ENCODE assay signal across 8 mouse cellular contexts in genomic region chr13:98263458-98263987, GRCm38 (mm10). TPM values are rescaled to one million over a fixed set of nuclear protein-coding genes. Genes with fewer than 3 reads are reported as not detected.
DNase-seq lines count a peak whose midpoint lies in the region; ATAC-seq and TF ChIP-seq lines count a peak whose summit lies in the region.

No protein-coding gene starts in this region.

- TF ChIP-seq POLR2A in liver, adult 2 months (IDR thresholded peaks at IDR 0.05; ENCODE audit: extremely low read depth, insufficient read depth, low read length) = no peak
- no peak for TF ChIP-seq POLR2A in cortical plate, adult 2 months (IDR thresholded peaks at IDR 0.05; ENCODE audit: extremely low read depth, insufficient read depth, low read length)
- no peak for TF ChIP-seq POLR2A in myocyte (IDR thresholded peaks at IDR 0.05; ENCODE audit: insufficient read length, low read depth)

- H3K4me3 ChIP-seq in liver, adult 2 months (ENCODE audit: insufficient read depth, low read depth, low read length) = peak overlapping the region; percentile 97
- peak overlapping the region; percentile 80 for H3K4me3 ChIP-seq in cortical plate, adult 2 months (ENCODE audit: insufficient read depth, low read length)
- peak overlapping the region; percentile 89 for H3K4me3 ChIP-seq in intestine, embryonic 14.5 days (ENCODE audit: low read depth, low read length)
- H3K4me3 ChIP-seq in myocyte = peak overlapping the region; percentile 72

- H3K27me3 ChIP-seq in liver, adult 2 months (ENCODE audit: control insufficient read depth, insufficient read depth, low read length) = no peaks in the 10 kb centered on the region
- H3K27me3 ChIP-seq in intestine, embryonic 14.5 days (replicated peaks; ENCODE audit: control insufficient read depth, insufficient read depth, low read length) = no peaks in the 10 kb centered on the region
- no peaks in the 10 kb centered on the region for H3K27me3 ChIP-seq in myocyte (ENCODE audit: control insufficient read depth, insufficient read depth, insufficient read length)

- H3K4me2 ChIP-seq in intestine, embryonic 14.5 days (ENCODE audit: low read length) = peak overlapping the region; percentile 82
- peak overlapping the region; percentile 91 for H3K4me2 ChIP-seq in myocyte (ENCODE audit: low read depth)

- ATAC-seq in intestine, embryonic 14.5 days (replicated peaks; ENCODE audit: low FRiP score, low TSS enrichment, low read depth) = no peak

- H3K27ac ChIP-seq in liver, adult 2 months (replicated peaks; ENCODE audit: insufficient read depth, low read depth, low read length) = peak overlapping the region; percentile 82
- peak overlapping the region; percentile 88 for H3K27ac ChIP-seq in cortical plate, adult 2 months (ENCODE audit: insufficient read depth, low read length)
- H3K27ac ChIP-seq in intestine, embryonic 14.5 days (ENCODE audit: low read depth) = peak overlapping the region; percentile 91

- H3K79me2 ChIP-seq in liver, adult 2 months (ENCODE audit: control insufficient read depth, insufficient read depth, low read length) = peaks cover 6% of the 10 kb centered on the region
- peaks cover 23% of the 10 kb centered on the region for H3K79me2 ChIP-seq in myocyte (ENCODE audit: control insufficient read depth, insufficient read depth)

- H3K4me1 ChIP-seq in liver, adult 2 months (ENCODE audit: control insufficient read depth, insufficient read depth, low read length) = peaks cover 13% of the 10 kb centered on the region
- H3K4me1 ChIP-seq in cortical plate, adult 2 months (ENCODE audit: control insufficient read depth, insufficient read depth, low read length) = peaks cover 4% of the 10 kb centered on the region; the same call in 1 of the 2 replicates
- H3K4me1 ChIP-seq in intestine, embryonic 14.5 days (replicated peaks; ENCODE audit: control insufficient read depth, insufficient read depth, low read length) = peaks cover 17% of the 10 kb centered on the region

- no peak for DNase-seq in liver, adult 2 months (ENCODE audit: extremely low read depth, low read depth, low spot score)
- DNase-seq in liver = no peak
- DNase-seq in intestine, embryonic 14.5 days (ENCODE audit: low spot score) = no peak
- DNase-seq in right cerebral cortex, postnatal 4 days = no peak
- DNase-seq in urinary bladder, adult 18-20 months (ENCODE audit: low spot score in 2 of 2) = no peak
- no peak for DNase-seq in right cerebral cortex, postnatal 36 days (ENCODE audit: low spot score in 2 of 2)

- no peaks in the 10 kb centered on the region for H3K9me3 ChIP-seq in intestine, embryonic 14.5 days (ENCODE audit: control insufficient read depth, low read length)

- H3K36me3 ChIP-seq in liver, adult 2 months (ENCODE audit: control insufficient read depth, insufficient read depth, low read length) = peaks cover 26% of the 10 kb centered on the region
- H3K36me3 ChIP-seq in intestine, embryonic 14.5 days (ENCODE audit: control insufficient read depth, insufficient read depth, low read length) = peaks cover 31% of the 10 kb centered on the region
- peaks cover 31% of the 10 kb centered on the region for H3K36me3 ChIP-seq in myocyte (ENCODE audit: control insufficient read depth, insufficient read depth)

- TF ChIP-seq CTCF in liver, adult 2 months (IDR thresholded peaks at IDR 0.05; ENCODE audit: low read depth, low read length) = no peak
- no peak for TF ChIP-seq CTCF in cortical plate, adult 2 months (IDR thresholded peaks at IDR 0.05; ENCODE audit: extremely low read depth, insufficient read depth, low read length)

- H3K9ac ChIP-seq in liver, adult 2 months (ENCODE audit: low read depth, low read length) = peak overlapping the region; percentile 88
- peak overlapping the region; percentile 75 for H3K9ac ChIP-seq in intestine, embryonic 14.5 days (ENCODE audit: low read length)

- peak overlapping the region; percentile 82 for H3ac ChIP-seq in myocyte (ENCODE audit: control insufficient read depth, insufficient read length)

- under 1% methylated on average over 16 of the region's 16 CpGs for WGBS in liver, adult 2 months
- WGBS in intestine, embryonic 14.5 days = 1% methylated on average over 16 of the region's 16 CpGs

TF ChIP-seq in myocyte, 11 proteins besides CTCF, POLR2A, EP300 and RAD21:
- no peak for TF ChIP-seq TCF12 (IDR thresholded peaks at IDR 0.05; ENCODE audit: insufficient read depth, poor library complexity, severe bottlenecking)
- TF ChIP-seq REST (IDR thresholded peaks at IDR 0.05; ENCODE audit: insufficient read depth, insufficient read length) = no peak
- TF ChIP-seq POLR2AphosphoS2 (IDR thresholded peaks at IDR 0.05; ENCODE audit: insufficient read length, low read depth) = no peak
- no peak for TF ChIP-seq E2F4 (IDR thresholded peaks at IDR 0.05; ENCODE audit: insufficient read depth)
- no peak for TF ChIP-seq TCF3 (IDR thresholded peaks at IDR 0.05; ENCODE audit: insufficient read length, low read depth)
- no peak for TF ChIP-seq MYOG (IDR thresholded peaks at IDR 0.05; ENCODE audit: control insufficient read depth in 1 of 3, insufficient read depth in 1 of 3, insufficient read length in 2 of 3, low read depth in 2 of 3)
- no peak for TF ChIP-seq CEBPB (IDR thresholded peaks at IDR 0.05; ENCODE audit: insufficient read depth, poor library complexity, severe bottlenecking)
- no peak for TF ChIP-seq MAX (IDR thresholded peaks at IDR 0.05; ENCODE audit: low read depth)
- TF ChIP-seq USF1 (IDR thresholded peaks at IDR 0.05; ENCODE audit: low read depth) = no peak
- TF ChIP-seq SRF (IDR thresholded peaks at IDR 0.05; ENCODE audit: control insufficient read depth, insufficient read length, low read depth) = no peak
- no peak for TF ChIP-seq MYOD1 (IDR thresholded peaks at IDR 0.05; ENCODE audit: control insufficient read depth in 1 of 3, insufficient read length in 2 of 3, low read depth in 2 of 3)

RNA-seq across cellular contexts. Expression of gene Ankra2, which starts 0.6 kb away (rescaled TPM):
- total RNA-seq in liver, adult 2 months (2014; rRNA removed) = 11.1 and 12.8 TPM in 2 replicates
- 6.1 and 6.4 TPM in 2 replicates for polyA plus RNA-seq in liver, adult 2 months (2012; rRNA removed)
- 50.5 and 51.9 TPM in 2 replicates for polyA plus RNA-seq in cortical plate, adult 2 months (2012; rRNA removed)
- polyA plus RNA-seq in intestine, embryonic 14.5 days (2014; fragmentation: Nextera tagmentation; extraction: Ambion mirVana) = 26.4 and 29.0 TPM in 2 replicates
- polyA plus RNA-seq in myocyte (2012; fragmentation: generic; extraction: Trizol) = 9.0 TPM

RNA-seq across cellular contexts. Expression of gene Utp15, which starts 0.7 kb away (rescaled TPM):
- 6.4 and 7.7 TPM in 2 replicates for total RNA-seq in liver, adult 2 months (2014; rRNA removed)
- 2.4 and 2.5 TPM in 2 replicates for polyA plus RNA-seq in liver, adult 2 months (2012; rRNA removed)
- polyA plus RNA-seq in cortical plate, adult 2 months (2012; rRNA removed) = 20.1 and 22.6 TPM in 2 replicates
- polyA plus RNA-seq in intestine, embryonic 14.5 days (2014; fragmentation: Nextera tagmentation; extraction: Ambion mirVana) = 39.6 and 44.3 TPM in 2 replicates
- 7.3 TPM for polyA plus RNA-seq in myocyte (2012; fragmentation: generic; extraction: Trizol)

RNA-seq across cellular contexts. Expression of gene Gm21976, which starts 16.2 kb away (rescaled TPM):
- not detected in 2 replicates for total RNA-seq in liver, adult 2 months (2014; rRNA removed)
- polyA plus RNA-seq in liver, adult 2 months (2012; rRNA removed) = not detected in 2 replicates
- not detected in 2 replicates for polyA plus RNA-seq in cortical plate, adult 2 months (2012; rRNA removed)
- polyA plus RNA-seq in intestine, embryonic 14.5 days (2014; fragmentation: Nextera tagmentation; extraction: Ambion mirVana) = not detected in 2 replicates
- not detected for polyA plus RNA-seq in myocyte (2012; fragmentation: generic; extraction: Trizol)

RNA-seq across cellular contexts. Expression of gene Btf3, which starts 53.3 kb away (rescaled TPM):
- total RNA-seq in liver, adult 2 months (2014; rRNA removed) = 233 and 247 TPM in 2 replicates
- polyA plus RNA-seq in liver, adult 2 months (2012; rRNA removed) = 67.6 and 73.3 TPM in 2 replicates
- polyA plus RNA-seq in cortical plate, adult 2 months (2012; rRNA removed) = 283 and 307 TPM in 2 replicates
- 708 and 729 TPM in 2 replicates for polyA plus RNA-seq in intestine, embryonic 14.5 days (2014; fragmentation: Nextera tagmentation; extraction: Ambion mirVana)
- polyA plus RNA-seq in myocyte (2012; fragmentation: generic; extraction: Trizol) = 1,134 TPM

RNA-seq across cellular contexts. Expression of gene Arhgef28, which starts 57.3 kb away (rescaled TPM):
- total RNA-seq in liver, adult 2 months (2014; rRNA removed) = 0.07 and 0.37 TPM in 2 replicates
- 0.20 TPM in 1 of 2 replicates, not detected in the other for polyA plus RNA-seq in liver, adult 2 months (2012; rRNA removed)
- polyA plus RNA-seq in cortical plate, adult 2 months (2012; rRNA removed) = 13.9 and 15.6 TPM in 2 replicates
- 18.2 and 20.1 TPM in 2 replicates for polyA plus RNA-seq in intestine, embryonic 14.5 days (2014; fragmentation: Nextera tagmentation; extraction: Ambion mirVana)
- polyA plus RNA-seq in myocyte (2012; fragmentation: generic; extraction: Trizol) = 0.76 TPM
